ENCODE assay signal across 12 mouse cellular contexts in genomic region chr12:25294179-25295025, GRCm38 (mm10).
DNase-seq lines count a peak whose midpoint lies in the region; ATAC-seq and TF ChIP-seq lines count a peak whose summit lies in the region.
"Had no signal": no experiment of that assay in that cellular context is flagged by ENCODE, and none has a peak within 500 bp of the region (broad histone marks: within the 10 kb centered on the region; RNA-seq: fewer than 3 reads in every experiment).

No protein-coding gene starts in this region.

- no peak overlapping the region for H3K4me2 ChIP-seq in heart, embryonic 15.5 days
- no peak overlapping the region for H3K4me2 ChIP-seq in midbrain, embryonic 15.5 days
- no peak overlapping the region for H3K4me2 ChIP-seq in midbrain, postnatal 0 days (ENCODE audit: low read depth, low read length, poor library complexity, severe bottlenecking)
- no peak overlapping the region for H3K4me2 ChIP-seq in forebrain, embryonic 12.5 days
- H3K4me2 ChIP-seq in midbrain, embryonic 16.5 days (ENCODE audit: low read length), result no peak overlapping the region
- H3K4me2 ChIP-seq: embryonic facial prominence, embryonic 13.5 days; neural tube, embryonic 15.5 days had no signal

- H3K4me1 ChIP-seq in heart, embryonic 15.5 days (replicated peaks), result peaks cover 39% of the 10 kb centered on the region
- H3K4me1 ChIP-seq in midbrain, embryonic 15.5 days, result peaks cover 12% of the 10 kb centered on the region
- H3K4me1 ChIP-seq in midbrain, postnatal 0 days (ENCODE audit: insufficient read depth, low read length), result peaks cover 7% of the 10 kb centered on the region; the same call in 1 of the 2 replicates
- H3K4me1 ChIP-seq in forebrain, embryonic 12.5 days, result peaks cover 14% of the 10 kb centered on the region
- H3K4me1 ChIP-seq in midbrain, embryonic 16.5 days (ENCODE audit: control insufficient read depth, insufficient read depth, low read length), result peaks cover 9% of the 10 kb centered on the region
- H3K4me1 ChIP-seq: embryonic facial prominence, embryonic 13.5 days had no signal

- WGBS in heart, embryonic 15.5 days, result 42% methylated on average over 4 of the region's 4 CpGs
- 53% methylated on average over 4 of the region's 4 CpGs for WGBS in midbrain, embryonic 15.5 days
- 57% methylated on average over 4 of the region's 4 CpGs for WGBS in midbrain, postnatal 0 days
- 29% methylated on average over 4 of the region's 4 CpGs for WGBS in forebrain, embryonic 12.5 days
- WGBS in midbrain, embryonic 16.5 days, result 59% methylated on average over 4 of the region's 4 CpGs

- DNase-seq in heart, postnatal 10 days, result no peak
- DNase-seq in midbrain, postnatal 0 days (ENCODE audit: low spot score), result no peak
- DNase-seq in cerebellum, adult 9-11 months, result no peak
- DNase-seq in thymus, postnatal 14 days, result no peak
- DNase-seq: right cerebral cortex, postnatal 14 days had no signal

- no peak for ATAC-seq in heart, embryonic 15.5 days (replicated peaks; ENCODE audit: insufficient number of reproducible peaks, insufficient read depth, low FRiP score, low read depth)
- no peak for ATAC-seq in midbrain, embryonic 15.5 days (replicated peaks)
- ATAC-seq in midbrain, postnatal 0 days (ENCODE audit: low FRiP score), result no peak
- ATAC-seq in forebrain, embryonic 12.5 days (ENCODE audit: low FRiP score), result 0 out of 2 replicates have a peak, but pooled peaks have one; percentile 14
- ATAC-seq in midbrain, embryonic 16.5 days, result peak; percentile 21; the same call in 1 of the 2 replicates
- ATAC-seq: hindbrain, postnatal 0 days had no signal

- no peak for TF ChIP-seq CTCF in midbrain, postnatal 0 days (IDR thresholded peaks at IDR 0.05)

- no peaks in the 10 kb centered on the region for H3K36me3 ChIP-seq in heart, embryonic 15.5 days
- H3K36me3 ChIP-seq in midbrain, embryonic 15.5 days (replicated peaks), result no peaks in the 10 kb centered on the region
- H3K36me3 ChIP-seq in midbrain, postnatal 0 days (ENCODE audit: insufficient read depth, low read length), result no peaks in the 10 kb centered on the region
- no peaks in the 10 kb centered on the region for H3K36me3 ChIP-seq in forebrain, embryonic 12.5 days (replicated peaks)
- H3K36me3 ChIP-seq in midbrain, embryonic 16.5 days (ENCODE audit: control insufficient read depth, insufficient read depth, low read length), result no peaks in the 10 kb centered on the region
- H3K36me3 ChIP-seq: embryonic facial prominence, embryonic 13.5 days; neural tube, embryonic 15.5 days had no signal

- H3K27me3 ChIP-seq in heart, embryonic 15.5 days, result no peaks in the 10 kb centered on the region
- H3K27me3 ChIP-seq in midbrain, embryonic 15.5 days (replicated peaks), result no peaks in the 10 kb centered on the region
- no peaks in the 10 kb centered on the region for H3K27me3 ChIP-seq in midbrain, postnatal 0 days (ENCODE audit: insufficient read depth, low read length)
- peaks cover 6% of the 10 kb centered on the region; the same call in 1 of the 2 replicates for H3K27me3 ChIP-seq in forebrain, embryonic 12.5 days
- no peaks in the 10 kb centered on the region for H3K27me3 ChIP-seq in midbrain, embryonic 16.5 days (ENCODE audit: control insufficient read depth, insufficient read depth, low read depth, low read length)
- H3K27me3 ChIP-seq: embryonic facial prominence, embryonic 13.5 days; neural tube, embryonic 15.5 days had no signal

- no peak overlapping the region for H3K9ac ChIP-seq in heart, embryonic 15.5 days
- H3K9ac ChIP-seq in midbrain, embryonic 15.5 days, result no peak overlapping the region
- H3K9ac ChIP-seq in midbrain, postnatal 0 days (replicated peaks; ENCODE audit: low read length, poor library complexity, severe bottlenecking), result no peak overlapping the region
- no peak overlapping the region for H3K9ac ChIP-seq in forebrain, embryonic 12.5 days
- no peak overlapping the region for H3K9ac ChIP-seq in midbrain, embryonic 16.5 days (ENCODE audit: low read depth, low read length)
- H3K9ac ChIP-seq: embryonic facial prominence, embryonic 13.5 days; neural tube, embryonic 15.5 days had no signal

- H3K9me3 ChIP-seq in heart, embryonic 15.5 days (replicated peaks), result no peaks in the 10 kb centered on the region
- H3K9me3 ChIP-seq in midbrain, embryonic 15.5 days, result no peaks in the 10 kb centered on the region
- no peaks in the 10 kb centered on the region for H3K9me3 ChIP-seq in midbrain, postnatal 0 days (ENCODE audit: low read length)
- no peaks in the 10 kb centered on the region for H3K9me3 ChIP-seq in forebrain, embryonic 12.5 days
- H3K9me3 ChIP-seq in midbrain, embryonic 16.5 days (replicated peaks; ENCODE audit: control insufficient read depth, low read length, poor library complexity, severe bottlenecking), result no peaks in the 10 kb centered on the region
- H3K9me3 ChIP-seq: embryonic facial prominence, embryonic 13.5 days; neural tube, embryonic 15.5 days had no signal

- peak overlapping the region; percentile 73 for H3K27ac ChIP-seq in heart, embryonic 15.5 days
- H3K27ac ChIP-seq in midbrain, embryonic 15.5 days, result peak overlapping the region; percentile 39; the same call in 1 of the 2 replicates
- H3K27ac ChIP-seq in midbrain, postnatal 0 days (ENCODE audit: low read depth, low read length), result no peak overlapping the region
- 0 out of 2 replicates have a peak overlapping the region, but pooled peaks have one; percentile 31 for H3K27ac ChIP-seq in forebrain, embryonic 12.5 days
- H3K27ac ChIP-seq in midbrain, embryonic 16.5 days (ENCODE audit: low read length), result 0 out of 2 replicates have a peak overlapping the region, but pooled peaks have one; percentile 40
- H3K27ac ChIP-seq: embryonic facial prominence, embryonic 13.5 days; hindbrain, postnatal 0 days; neural tube, embryonic 15.5 days had no signal

- intact Hi-C loops in heart, postnatal 10 days (cut with DNase I), result no loop called here

- H3K4me3 ChIP-seq in heart, embryonic 15.5 days, result no peak overlapping the region
- no peak overlapping the region for H3K4me3 ChIP-seq in midbrain, embryonic 15.5 days
- H3K4me3 ChIP-seq in midbrain, postnatal 0 days (ENCODE audit: low read depth, low read length), result no peak overlapping the region
- no peak overlapping the region for H3K4me3 ChIP-seq in forebrain, embryonic 12.5 days (replicated peaks)
- H3K4me3 ChIP-seq in midbrain, embryonic 16.5 days (ENCODE audit: low read depth, low read length), result no peak overlapping the region
- H3K4me3 ChIP-seq: embryonic facial prominence, embryonic 13.5 days; neural tube, embryonic 15.5 days had no signal

Comparison
In these comparisons a context has a peak if more than half of its experiments do, and no peak if none do; other contexts are left out.
1. ATAC-seq: peak in forebrain, embryonic 12.5 days (single experiment) and midbrain, embryonic 16.5 days (single experiment); none in heart, embryonic 15.5 days (single experiment), midbrain, embryonic 15.5 days (single experiment) and midbrain, postnatal 0 days (single experiment).